Comparison of ENCODE assay signal across 5 mouse cellular contexts in the genomic region with DNA sequence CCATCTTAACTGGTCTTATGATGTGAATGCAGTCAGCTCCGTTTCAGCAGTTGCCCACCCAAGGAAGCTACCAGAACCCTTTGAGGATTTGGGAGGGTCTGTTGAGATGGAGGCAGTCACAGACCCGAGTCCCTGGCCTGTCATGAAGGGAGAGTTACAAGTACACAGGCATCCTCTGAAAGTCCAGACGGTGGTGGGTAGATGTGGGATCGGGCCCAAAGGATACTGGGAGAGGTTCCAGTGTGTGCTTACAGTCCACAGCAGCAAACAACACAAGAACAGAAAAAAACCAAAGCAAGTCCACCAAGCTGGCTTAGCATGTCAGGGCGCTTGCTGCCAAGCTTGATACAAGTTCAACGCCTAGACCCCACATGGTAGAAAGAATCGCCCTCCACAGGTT.
"Had no signal": no experiment of that assay in that cellular context is flagged by ENCODE, and none has a peak within 500 bp of the region (broad histone marks: within the 10 kb centered on the region; RNA-seq: fewer than 3 reads in every experiment).

No protein-coding gene starts in this region.

- DNase-seq: kidney, adult 8-10 months; kidney, postnatal 25 days; lung, adult 18-20 months; midbrain, embryonic 14.5 days; thymus, postnatal 36 days had no signal
